Mouse (Mus musculus): ENCODE data around the gene Pnpla2.

DNA sequence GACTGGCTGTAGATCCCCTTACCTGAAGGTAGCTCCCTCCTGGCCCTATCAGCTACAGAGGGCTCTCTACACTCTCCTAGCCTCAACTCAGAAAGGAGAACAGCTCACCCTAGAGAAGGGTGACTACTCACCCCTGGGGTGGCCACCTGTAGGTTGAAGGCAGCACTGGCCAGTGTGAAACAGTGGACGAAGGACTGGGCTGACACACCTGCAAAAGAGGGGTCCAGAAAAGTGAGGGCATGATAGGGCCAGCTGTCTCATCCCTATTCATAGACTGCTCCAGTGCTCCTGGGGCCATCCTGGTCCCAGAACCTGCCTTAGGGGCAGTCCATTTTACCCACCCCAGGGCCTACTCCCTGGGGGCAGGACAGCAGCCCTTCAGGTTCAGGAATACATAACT is 43.3 kb upstream of the Pnpla2 start:
- TF ChIP-seq CTCF (IDR thresholded peaks at IDR 0.05; ENCODE audit: insufficient read depth, low read depth, low read length) (no peak), POLR2A (IDR thresholded peaks at IDR 0.05; ENCODE audit: insufficient read depth, low read depth, low read length) (no peak)
